Mouse (Mus musculus): Measurements from ENCODE around the gene Zfp385a. TPM values are rescaled to one million over a fixed set of nuclear protein-coding genes. Genes with fewer than 3 reads are reported as not detected.

Gene Zfp385a
- total RNA-seq, 2 experiments from 2014 or later = 0.30 to 4.2 TPM

Other genes with a start within 250 kb of the Zfp385a start
- 3.6 TPM in 1 of 2 replicates, not detected in the other for gene Smug1, start 173.0 kb downstream of the Zfp385a start, total RNA-seq (2015; ENCODE audit: low replicate concordance)
- gene Smug1, start 173.0 kb downstream of the Zfp385a start, total RNA-seq (2017; ENCODE audit: low replicate concordance) = 0.26 and 0.91 TPM in 2 replicates
- 181 and 243 TPM in 2 replicates for gene Cbx5, start 100.3 kb downstream of the Zfp385a start, total RNA-seq (2015; ENCODE audit: low replicate concordance)
- gene Cbx5, start 100.3 kb downstream of the Zfp385a start, total RNA-seq (2017; ENCODE audit: low replicate concordance) = 214 and 236 TPM in 2 replicates
- gene Hnrnpa1, start 99.7 kb downstream of the Zfp385a start, total RNA-seq (2015; ENCODE audit: low replicate concordance) = 198 and 238 TPM in 2 replicates
- gene Hnrnpa1, start 99.7 kb downstream of the Zfp385a start, total RNA-seq (2017; ENCODE audit: low replicate concordance) = 338 and 377 TPM in 2 replicates
- 368 and 436 TPM in 2 replicates for gene Nfe2, start 81.7 kb downstream of the Zfp385a start, total RNA-seq (2015; ENCODE audit: low replicate concordance)
- 353 and 370 TPM in 2 replicates for gene Nfe2, start 81.7 kb downstream of the Zfp385a start, total RNA-seq (2017; ENCODE audit: low replicate concordance)
- 158 and 167 TPM in 2 replicates for gene Copz1, start 67.4 kb downstream of the Zfp385a start, total RNA-seq (2015; ENCODE audit: low replicate concordance)
- 37.6 and 42.4 TPM in 2 replicates for gene Copz1, start 67.4 kb downstream of the Zfp385a start, total RNA-seq (2017; ENCODE audit: low replicate concordance)
- 0.72 TPM in 1 of 2 replicates, not detected in the other for gene Gpr84, start 29.5 kb downstream of the Zfp385a start, total RNA-seq (2015; ENCODE audit: low replicate concordance)
- gene Gpr84, start 29.5 kb downstream of the Zfp385a start, total RNA-seq (2017; ENCODE audit: low replicate concordance) = 3.9 TPM in 1 of 2 replicates, not detected in the other
- gene Itga5, start 26.7 kb upstream of the Zfp385a start, total RNA-seq (2015; ENCODE audit: low replicate concordance) = 2.2 and 5.0 TPM in 2 replicates
- 0.15 and 0.39 TPM in 2 replicates for gene Itga5, start 26.7 kb upstream of the Zfp385a start, total RNA-seq (2017; ENCODE audit: low replicate concordance)
- gene Gtsf1, start 90.4 kb upstream of the Zfp385a start, total RNA-seq (2015; ENCODE audit: low replicate concordance) = not detected in 2 replicates
- gene Gtsf1, start 90.4 kb upstream of the Zfp385a start, total RNA-seq (2017; ENCODE audit: low replicate concordance) = not detected in 2 replicates
- gene Gtsf2, start 108.4 kb upstream of the Zfp385a start, total RNA-seq (2015; ENCODE audit: low replicate concordance) = not detected in 2 replicates
- not detected in 2 replicates for gene Gtsf2, start 108.4 kb upstream of the Zfp385a start, total RNA-seq (2017; ENCODE audit: low replicate concordance)
- 22.2 and 30.6 TPM in 2 replicates for gene Nckap1l, start 113.7 kb upstream of the Zfp385a start, total RNA-seq (2015; ENCODE audit: low replicate concordance)
- 12.6 and 13.2 TPM in 2 replicates for gene Nckap1l, start 113.7 kb upstream of the Zfp385a start, total RNA-seq (2017; ENCODE audit: low replicate concordance)
- 1.1 and 13.8 TPM in 2 replicates for gene Pde1b, start 162.9 kb upstream of the Zfp385a start, total RNA-seq (2015; ENCODE audit: low replicate concordance)
- gene Pde1b, start 162.9 kb upstream of the Zfp385a start, total RNA-seq (2017; ENCODE audit: low replicate concordance) = 1.2 and 2.2 TPM in 2 replicates
- gene Ppp1r1a, start 197.9 kb upstream of the Zfp385a start, total RNA-seq (2015; ENCODE audit: low replicate concordance) = not detected in 2 replicates
- not detected in 2 replicates for gene Ppp1r1a, start 197.9 kb upstream of the Zfp385a start, total RNA-seq (2017; ENCODE audit: low replicate concordance)
- not detected in 2 replicates for gene Glycam1, start 225.0 kb upstream of the Zfp385a start, total RNA-seq (2015; ENCODE audit: low replicate concordance)
- not detected in 2 replicates for gene Glycam1, start 225.0 kb upstream of the Zfp385a start, total RNA-seq (2017; ENCODE audit: low replicate concordance)

All from erythroid progenitor cell, adult 5-6 weeks (primary cell).